Mouse (Mus musculus) ovary, adult 18-20 months (tissue): ENCODE measurements around the gene Dlgap1.

Experiments used
- DNase-seq: peaks from one replicate; pipeline ENCODE4 v3.0.0; 2022; ENCODE audit warnings: low spot score, mixed read lengths

The Dlgap1 gene

GRCm38 (mm10) chr17:70846111-70846644, 877.3 kb downstream of the Dlgap1 start:
- no peak for DNase-seq

- no peak for DNase-seq
Observed at GRCm38 (mm10) chr17:70847086-70847485, 878.2 kb downstream of the Dlgap1 start.

- no peak for DNase-seq
Observed at GRCm38 (mm10) chr17:70847751-70848510, 879.1 kb downstream of the Dlgap1 start.

GRCm38 (mm10) chr17:70848511-70849398, 879.9 kb downstream of the Dlgap1 start:
- DNase-seq: peak; percentile 57

GRCm38 (mm10) chr17:70849399-70850232, 880.7 kb downstream of the Dlgap1 start:
- DNase-seq: peak; percentile 85

GRCm38 (mm10) chr17:70850233-70850995, 881.5 kb downstream of the Dlgap1 start:
- DNase-seq: peak; percentile 41

- peak; percentile 81 for DNase-seq
Observed at GRCm38 (mm10) chr17:70850996-70851991, 882.4 kb downstream of the Dlgap1 start.

GRCm38 (mm10) chr17:70852011-70852685, 883.3 kb downstream of the Dlgap1 start:
- DNase-seq: peak; percentile 40

GRCm38 (mm10) chr17:70852686-70853386, 884.0 kb downstream of the Dlgap1 start:
- DNase-seq: peak; percentile 80

GRCm38 (mm10) chr17:70853436-70853905, 884.6 kb downstream of the Dlgap1 start, which contains the start of gene Tgif1:
Gene Tgif1, minus strand, starts transcription at chr17:70853546.
- peak; percentile 40 for DNase-seq

- no peak for DNase-seq
Observed at GRCm38 (mm10) chr17:70854021-70854420, 885.1 kb downstream of the Dlgap1 start.

- no peak for DNase-seq
Observed at GRCm38 (mm10) chr17:70856871-70857415, 888.1 kb downstream of the Dlgap1 start.

- DNase-seq: no peak
Observed at GRCm38 (mm10) chr17:70858814-70859213, 889.9 kb downstream of the Dlgap1 start.

- no peak for DNase-seq
Observed at GRCm38 (mm10) chr17:70864117-70864516, 895.2 kb downstream of the Dlgap1 start.

GRCm38 (mm10) chr17:70864645-70865044, 895.8 kb downstream of the Dlgap1 start:
- DNase-seq: no peak

GRCm38 (mm10) chr17:70865060-70865604, 896.3 kb downstream of the Dlgap1 start:
- DNase-seq: no peak

- DNase-seq: no peak
Observed at GRCm38 (mm10) chr17:70866029-70866428, 897.2 kb downstream of the Dlgap1 start.
